Mouse (Mus musculus) brain, embryonic 14.5 days (tissue): ENCODE data around the gene Bace2.

Experiments used
- CTCF ChIP-seq: fragments of 200-500 bp; IDR thresholded peaks from 2 replicates; pipeline ENCODE4 v1.5.1; 2012; ENCODE audit warnings: inconsistent platforms, mild to moderate bottlenecking, moderate library complexity, borderline replicate concordance; ENCODE audit not compliant: insufficient read depth, insufficient read length; ENCODE audit errors: extremely low read depth
- POLR2A ChIP-seq: fragments of 200-500 bp; IDR thresholded peaks from 2 replicates; pipeline ENCODE4 v1.6.1; 2012; ENCODE audit warnings: mild to moderate bottlenecking, inconsistent platforms, borderline replicate concordance; ENCODE audit not compliant: poor library complexity, insufficient read depth, insufficient read length, severe bottlenecking; ENCODE audit errors: extremely low read depth

DNA sequence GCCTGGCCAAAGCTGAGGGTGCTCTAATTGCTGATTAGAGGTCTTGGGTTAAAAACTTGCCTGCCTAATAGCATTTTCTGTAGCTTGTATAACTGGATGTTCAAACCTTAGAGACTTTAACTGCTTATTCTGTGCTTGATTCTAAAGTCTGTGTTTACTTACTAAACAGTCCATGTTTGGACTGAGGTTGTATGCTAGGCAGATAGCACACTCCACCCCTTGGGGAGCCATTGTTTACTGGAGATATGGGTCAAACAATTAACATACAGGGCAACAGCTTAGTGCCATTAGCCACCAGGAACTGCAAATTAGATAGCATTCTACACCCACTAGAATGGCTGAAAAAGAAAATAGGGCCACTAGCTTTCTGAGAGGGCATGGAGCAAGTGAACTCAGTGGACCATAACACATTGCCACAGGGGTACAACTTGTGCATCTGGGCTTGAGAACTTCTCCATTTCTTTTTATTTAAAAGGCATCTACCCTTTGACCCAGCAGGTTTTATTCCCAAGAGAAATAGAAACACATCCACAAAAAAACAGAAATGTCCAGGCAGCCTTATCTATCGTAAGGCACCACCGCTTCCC is 41.5 kb downstream of the Bace2 start:
- TF ChIP-seq CTCF, result no peak
- no peak for TF ChIP-seq POLR2A
